Mouse (Mus musculus) embryo, embryonic 11.5 days (tissue): ENCODE data around the gene Tldc1.

Experiments
- DNase-seq: peaks from one replicate; pipeline ENCODE4 v3.0.0-alpha.2; 2012; ENCODE audit warnings: low read depth, low spot score

Gene Tldc1

DNA sequence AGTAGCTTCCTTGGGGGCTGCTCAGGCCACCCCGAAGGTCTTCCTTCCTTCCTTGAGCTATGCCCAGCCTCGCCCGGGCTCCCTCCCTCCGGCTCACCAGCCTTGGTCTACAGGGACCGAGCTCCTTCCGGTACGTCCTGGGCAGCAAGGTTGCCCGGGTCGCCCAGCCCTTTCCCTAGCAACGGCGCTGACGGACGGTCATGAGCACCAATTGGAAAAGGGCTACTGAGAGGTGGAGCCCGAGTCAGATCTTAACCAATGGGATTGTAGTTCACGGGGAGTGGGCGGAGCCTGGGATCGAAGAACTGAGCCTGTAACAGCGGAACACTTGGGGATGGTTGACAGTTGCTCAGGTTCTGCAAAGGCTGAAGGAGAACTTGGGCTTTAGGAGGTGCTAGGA lies at the start of gene Tldc1:
Tldc1 (minus strand) TSS at position 154 of the 400 bp plus-strand sequence.
- peak; percentile 97 for DNase-seq

- DNase-seq: no peak
These were observed 49.5 kb upstream of the Tldc1 start for GRCm38 (mm10) chr8:119827721-119828153.

GRCm38 (mm10) chr8:119826982-119827381 lies 48.8 kb upstream of the Tldc1 start:
- DNase-seq: no peak

DNA sequence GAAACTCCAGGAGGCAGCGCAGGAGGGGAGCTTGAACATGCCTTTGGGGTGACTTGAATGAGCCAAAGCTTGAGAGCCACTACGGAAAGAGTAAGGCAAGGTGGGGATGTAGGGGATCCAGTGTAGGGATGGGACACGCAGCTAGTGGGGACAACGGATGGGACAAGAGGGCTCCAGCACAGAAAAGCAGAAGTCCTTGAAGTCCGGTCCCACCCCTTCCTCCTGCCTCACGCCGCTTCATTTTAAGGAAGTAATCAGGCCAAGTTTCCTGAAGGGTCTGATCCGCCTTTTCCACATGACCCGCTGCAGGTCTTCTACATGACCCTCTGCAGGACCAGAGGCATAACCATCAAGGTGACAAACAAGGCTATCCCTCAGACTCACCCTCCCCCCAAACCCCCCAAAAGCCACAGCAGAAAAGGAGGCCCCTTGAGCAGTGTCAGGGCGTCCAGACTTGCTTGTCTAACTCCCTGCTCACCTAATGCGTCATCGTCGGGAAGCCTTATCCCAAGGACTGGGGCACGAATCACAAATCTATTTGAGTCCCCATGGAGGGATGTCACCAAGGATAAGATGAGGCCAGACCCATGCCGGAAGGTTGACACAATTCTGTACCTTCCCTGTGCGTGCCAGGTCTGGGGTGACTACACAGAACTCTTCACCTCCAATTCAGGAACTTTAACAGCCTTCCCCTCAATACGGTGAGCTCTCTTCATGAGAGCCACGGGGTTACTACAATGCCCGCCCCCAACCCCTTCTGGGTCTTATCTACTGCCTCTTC lies 47.9 kb upstream of the Tldc1 start:
- DNase-seq: no peak

- DNase-seq: no peak
These were observed 46.6 kb upstream of the Tldc1 start for GRCm38 (mm10) chr8:119824809-119825273.

DNA sequence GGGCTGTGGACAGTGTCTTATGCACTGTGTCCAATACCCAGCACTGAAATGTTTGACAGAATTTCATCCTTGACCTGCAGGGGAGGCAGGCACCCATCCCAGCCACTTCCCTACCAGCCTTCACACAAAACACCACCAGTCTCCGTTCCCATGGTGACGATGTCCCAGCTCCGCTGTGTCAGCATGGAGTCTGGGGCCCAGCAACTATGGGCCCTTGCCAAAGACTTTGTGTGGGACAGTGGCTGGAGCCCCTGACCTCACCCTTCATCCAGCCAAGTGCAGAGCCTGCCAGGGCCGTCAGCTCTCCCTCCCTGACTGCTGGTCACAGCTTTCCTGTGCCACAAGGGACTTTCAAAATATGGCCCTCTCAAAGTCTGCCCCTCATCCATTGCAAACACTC lies 45.9 kb upstream of the Tldc1 start:
- DNase-seq: no peak

GRCm38 (mm10) chr8:119823278-119823677 lies 45.1 kb upstream of the Tldc1 start:
- DNase-seq: no peak

- DNase-seq: no peak
These were observed 43.5 kb upstream of the Tldc1 start for GRCm38 (mm10) chr8:119821691-119822090.

GRCm38 (mm10) chr8:119819976-119820375 lies 41.8 kb upstream of the Tldc1 start:
- DNase-seq: no peak

DNA sequence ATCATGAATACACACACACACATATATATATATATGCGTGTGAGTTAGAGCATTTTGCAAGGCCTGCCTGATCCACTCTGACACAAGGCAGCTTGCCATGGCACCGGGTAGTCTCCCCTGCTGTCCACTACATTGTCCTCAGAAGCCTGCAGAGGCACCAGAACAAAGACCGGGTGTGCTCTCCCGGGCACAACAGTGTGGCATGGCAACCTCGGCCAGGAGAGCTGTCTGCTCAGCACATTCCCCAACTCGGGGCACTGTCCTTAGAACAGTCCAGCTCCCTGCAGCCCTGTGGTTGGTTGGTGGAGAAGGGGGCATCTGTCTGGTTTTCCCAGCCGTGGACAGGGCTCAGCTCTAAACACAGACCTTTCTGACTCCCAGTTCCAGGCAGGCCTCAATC lies 41.1 kb upstream of the Tldc1 start:
- DNase-seq: no peak

DNA sequence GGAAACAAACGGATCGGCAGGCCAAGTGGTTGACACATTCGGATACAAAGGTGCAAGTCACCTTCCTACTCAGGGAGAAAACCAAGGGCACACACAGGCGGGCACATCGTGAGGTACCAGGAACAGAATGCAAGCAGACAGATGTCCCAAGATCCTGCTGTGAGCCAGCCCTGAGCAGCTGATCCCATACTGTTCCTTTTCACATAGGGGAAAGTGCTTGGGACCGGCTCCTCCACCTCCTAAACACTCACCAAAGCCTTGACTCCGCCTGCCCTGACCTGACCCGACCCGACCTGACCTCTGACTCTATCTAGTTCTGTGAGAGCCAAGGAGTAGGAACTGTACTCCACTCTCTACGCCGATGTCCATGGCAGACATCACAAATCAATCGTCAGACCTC lies 39.2 kb upstream of the Tldc1 start:
- no peak for DNase-seq

GRCm38 (mm10) chr8:119816219-119816618 lies 38.0 kb upstream of the Tldc1 start:
- DNase-seq: no peak

DNA sequence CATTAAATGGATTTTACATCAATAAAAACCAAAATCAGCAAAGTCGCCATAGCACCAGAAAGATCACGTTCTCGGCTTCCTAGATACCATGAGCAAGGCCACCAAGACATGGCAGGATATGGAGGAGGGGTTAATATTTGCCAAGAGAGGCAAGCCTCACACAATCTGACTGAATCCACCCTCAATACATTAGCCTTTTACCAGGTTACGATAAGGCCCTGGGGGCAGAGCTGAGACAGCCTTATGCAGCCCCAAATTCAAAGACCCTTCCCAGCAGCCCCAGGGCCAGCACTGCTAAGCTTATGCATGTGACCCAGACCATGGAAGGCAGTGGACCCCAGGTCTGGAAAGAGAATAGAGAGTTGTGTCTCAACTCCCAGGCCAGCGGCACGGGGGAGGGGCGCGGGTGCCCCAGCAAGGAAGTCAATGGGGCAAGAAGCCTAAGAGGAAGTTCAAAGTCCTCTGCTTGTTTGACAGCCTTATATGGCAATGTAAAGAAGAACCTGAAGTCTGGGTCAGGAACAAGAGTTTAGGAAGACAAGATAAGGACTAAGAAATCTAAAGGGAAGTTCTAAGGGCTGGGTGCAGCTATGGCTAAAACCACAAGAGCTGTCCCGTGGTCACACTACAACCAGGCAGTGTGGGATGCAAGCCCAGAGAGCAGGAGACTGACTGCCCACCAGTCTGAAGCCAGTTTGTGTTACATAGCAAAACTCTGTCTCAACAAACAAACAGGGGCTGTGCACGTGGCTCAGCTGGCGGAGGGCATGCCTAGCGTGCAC lies 34.6 kb upstream of the Tldc1 start:
- no peak for DNase-seq

GRCm38 (mm10) chr8:119811925-119812324 lies 33.7 kb upstream of the Tldc1 start:
- DNase-seq: no peak

DNA sequence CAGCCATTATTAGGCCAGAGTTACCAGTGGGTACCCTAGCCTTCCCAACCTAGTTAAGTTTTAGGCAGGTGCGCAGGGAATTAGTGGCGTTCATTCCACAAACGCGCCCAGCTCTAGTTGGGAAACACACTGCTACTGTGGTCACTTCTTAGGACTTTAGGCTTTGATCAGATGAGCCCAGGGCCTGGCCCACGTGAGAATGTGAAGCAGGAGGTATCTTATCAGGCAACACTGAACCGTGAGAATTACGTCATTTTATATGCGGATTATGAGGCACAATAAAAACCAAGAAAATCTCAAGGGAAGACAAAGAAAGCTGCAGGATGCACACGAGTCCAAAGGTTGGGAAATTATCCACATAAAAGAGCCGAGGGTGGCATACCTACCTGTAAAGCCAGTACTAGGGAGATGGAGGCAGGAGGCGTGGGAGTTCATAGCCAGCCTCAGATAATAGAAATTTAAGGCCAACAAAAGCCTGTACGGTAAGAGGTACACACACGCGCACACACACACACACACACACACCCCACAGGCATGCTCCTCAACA lies 32.8 kb upstream of the Tldc1 start:
- no peak for DNase-seq

DNA sequence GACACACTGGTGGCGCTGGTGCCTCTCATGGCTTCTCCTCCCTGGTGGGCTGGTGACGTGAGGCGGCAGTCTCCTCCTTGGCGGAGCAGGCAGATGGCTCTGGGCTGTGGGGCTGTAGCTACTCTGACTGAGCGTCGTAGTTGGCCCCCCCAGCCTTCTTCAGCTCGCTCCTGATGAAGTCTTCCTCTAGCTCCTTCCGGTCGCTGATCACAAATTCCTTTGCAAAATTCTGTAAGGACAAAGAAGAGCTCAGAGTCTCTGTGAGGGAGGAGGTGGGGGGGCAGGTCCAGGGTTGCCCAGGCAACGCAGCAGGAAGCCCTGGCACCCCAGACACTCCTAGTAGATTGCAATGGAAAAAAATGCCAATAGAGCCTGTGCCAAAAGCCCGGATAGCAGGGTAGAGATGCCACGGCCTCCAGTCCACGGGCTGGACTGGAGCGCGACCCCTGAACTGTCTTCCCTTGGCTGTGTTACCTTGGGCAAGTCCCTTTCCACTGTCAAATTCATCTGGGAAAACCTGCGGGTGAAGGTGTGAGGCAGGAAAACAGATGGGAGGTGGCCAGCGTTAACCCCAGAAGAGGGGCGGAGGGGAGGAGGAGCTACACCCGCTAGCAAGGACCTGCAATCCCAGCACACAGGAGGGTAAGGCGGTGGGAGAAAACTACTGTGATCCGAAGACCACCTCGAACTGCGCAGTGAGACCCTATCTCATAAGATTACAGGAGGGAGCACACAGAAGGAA lies 32.1 kb upstream of the Tldc1 start:
- no peak for DNase-seq

DNA sequence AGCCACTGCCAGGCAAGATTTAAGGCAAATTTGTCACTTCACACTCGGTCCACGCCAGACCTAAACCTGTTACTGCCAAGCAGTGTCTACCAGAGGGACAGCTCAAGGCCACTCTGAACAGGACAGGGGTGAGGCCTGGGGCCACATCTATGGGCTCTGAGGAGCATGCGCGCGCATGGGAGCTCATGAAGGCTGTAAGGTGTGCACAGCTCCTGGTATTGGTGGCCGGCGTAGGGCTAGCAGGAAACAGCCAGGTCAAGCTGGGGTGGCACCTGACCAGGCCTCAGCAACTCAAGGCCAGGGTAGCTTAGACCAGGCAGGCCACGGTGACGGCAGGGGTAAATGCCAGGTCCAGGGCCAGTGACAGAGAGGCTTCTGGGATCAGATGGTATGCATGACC lies 31.4 kb upstream of the Tldc1 start:
- DNase-seq: no peak

DNA sequence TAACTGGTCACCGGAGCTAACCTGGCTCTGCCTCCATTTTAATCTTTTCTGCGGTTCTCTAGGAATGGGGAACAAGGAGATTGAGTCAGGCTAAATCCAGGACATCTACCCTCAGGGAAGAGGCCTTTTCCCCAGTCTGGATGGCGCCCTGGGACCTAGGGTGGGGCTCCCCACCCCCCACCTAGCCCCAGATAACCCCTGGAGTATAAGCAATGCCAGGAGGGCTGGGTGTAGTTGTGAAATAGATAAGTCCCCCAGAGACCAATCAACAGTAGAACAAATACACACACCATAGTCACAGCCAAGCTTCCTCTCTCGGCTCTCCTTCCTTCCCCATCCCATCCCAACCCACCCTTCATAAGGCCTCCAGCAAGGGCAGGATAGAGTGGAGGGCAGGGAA lies 29.5 kb upstream of the Tldc1 start:
- DNase-seq: no peak

DNA sequence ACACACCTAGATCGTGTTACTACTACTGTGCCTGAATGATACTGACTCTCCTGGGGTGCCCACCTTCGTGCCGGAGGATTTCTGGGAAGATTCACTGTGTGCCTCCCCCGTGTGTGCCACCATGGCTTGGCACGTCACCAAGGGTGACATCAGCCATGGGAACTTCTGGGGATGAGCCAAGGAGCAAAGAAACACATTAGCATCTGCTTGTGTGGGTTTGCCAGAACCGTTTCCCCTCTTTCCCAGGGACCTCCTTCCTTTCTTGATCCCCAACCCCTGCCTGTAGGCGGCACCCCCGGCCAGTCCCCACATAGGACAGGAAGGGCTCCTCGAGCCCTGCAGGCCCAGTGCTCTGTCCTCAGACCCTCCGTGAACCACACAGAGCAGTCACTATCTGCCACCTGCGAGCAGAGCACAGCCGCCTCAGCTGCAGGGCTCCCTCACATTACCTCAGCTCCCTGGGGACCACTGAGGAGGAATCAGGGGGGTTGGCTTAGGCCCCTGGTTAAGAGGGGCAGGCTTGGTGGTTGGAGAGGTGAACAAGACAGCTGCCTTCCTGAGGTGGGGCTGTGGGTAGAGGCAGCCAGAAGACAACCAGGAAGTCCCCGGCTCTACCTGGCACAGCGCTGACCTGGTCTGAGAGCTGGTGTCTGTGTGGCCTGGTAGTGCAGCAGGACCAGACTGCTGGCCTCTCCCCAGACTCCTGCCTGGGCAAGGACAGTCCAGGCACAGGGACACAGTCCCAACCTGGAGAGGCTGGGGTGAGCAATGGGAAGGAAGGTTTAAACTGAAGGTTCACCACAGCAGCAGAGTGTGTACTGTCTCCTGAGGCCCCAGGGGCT lies 28.4 kb upstream of the Tldc1 start:
- DNase-seq: no peak

- no peak for DNase-seq
These were observed 27.1 kb upstream of the Tldc1 start for GRCm38 (mm10) chr8:119805275-119805674.

- DNase-seq: no peak
These were observed 24.4 kb upstream of the Tldc1 start for GRCm38 (mm10) chr8:119802592-119802991.
